10 mouse cellular contexts compared by ENCODE assay signal in genomic region chr7:101974505-101974904, GRCm38 (mm10). TPM values are rescaled to one million over a fixed set of nuclear protein-coding genes. Genes with fewer than 3 reads are reported as not detected.
A peak's percentile ranks its signal among the peaks of the same experiment; 100 is the strongest.
DNase-seq lines count a peak whose midpoint lies in the region; ATAC-seq lines count a peak whose summit lies in the region.
"Had no signal": no experiment of that assay in that cellular context is flagged by ENCODE, and none has a peak within 500 bp of the region (broad histone marks: within the 10 kb centered on the region; RNA-seq: fewer than 3 reads in every experiment).

No protein-coding gene starts in this region.

- ATAC-seq in kidney, embryonic 16.5 days (ENCODE audit: low FRiP score, low TSS enrichment) = no peak
- no peak for ATAC-seq in embryonic facial prominence, embryonic 13.5 days (ENCODE audit: insufficient number of reproducible peaks, insufficient read depth, low FRiP score, low TSS enrichment, low read depth)
- no peak for ATAC-seq in limb, embryonic 12.5 days (ENCODE audit: insufficient number of reproducible peaks, insufficient read depth, low FRiP score, low TSS enrichment, low read depth)
- ATAC-seq: Patski had no signal

- DNase-seq in kidney, adult 9 months = no peak
- DNase-seq in adipocyte (ENCODE audit: low spot score) = peak; percentile 40
- DNase-seq in ovary, postnatal 14 days (ENCODE audit: low spot score) = no peak
- DNase-seq in frontal cortex, postnatal 25 days (ENCODE audit: low spot score in 2 of 2) = no peak
- DNase-seq in thymus, postnatal 14 days = no peak

- H3K4me2 ChIP-seq in kidney, embryonic 16.5 days (replicated peaks; ENCODE audit: low read depth, low read length) = no peak overlapping the region
- peak overlapping the region; percentile 76 for H3K4me2 ChIP-seq in embryonic facial prominence, embryonic 13.5 days
- H3K4me2 ChIP-seq in limb, embryonic 12.5 days = 0 out of 2 replicates have a peak overlapping the region, but pooled peaks have one; percentile 6
- H3K4me2 ChIP-seq: hindbrain, embryonic 15.5 days had no signal

- no peak overlapping the region for H3K27ac ChIP-seq in kidney, embryonic 16.5 days (ENCODE audit: low read length)
- H3K27ac ChIP-seq in embryonic facial prominence, embryonic 13.5 days = peak overlapping the region; percentile 100
- peak overlapping the region; percentile 90 for H3K27ac ChIP-seq in limb, embryonic 12.5 days
- H3K27ac ChIP-seq: hindbrain, embryonic 15.5 days had no signal

- H3K4me1 ChIP-seq in kidney, embryonic 16.5 days (ENCODE audit: insufficient read depth, low read length) = peaks cover 34% of the 10 kb centered on the region
- H3K4me1 ChIP-seq in embryonic facial prominence, embryonic 13.5 days = peaks cover 42% of the 10 kb centered on the region
- peaks cover 40% of the 10 kb centered on the region for H3K4me1 ChIP-seq in limb, embryonic 12.5 days (replicated peaks)

- H3K9ac ChIP-seq in kidney, embryonic 16.5 days (replicated peaks; ENCODE audit: low read length) = 0 out of 2 replicates have a peak overlapping the region, but pooled peaks have one; percentile 20
- no peak overlapping the region for H3K9ac ChIP-seq in embryonic facial prominence, embryonic 13.5 days
- H3K9ac ChIP-seq in limb, embryonic 12.5 days (replicated peaks) = no peak overlapping the region
- H3K9ac ChIP-seq: hindbrain, embryonic 15.5 days had no signal

- H3K27me3 ChIP-seq in kidney, embryonic 16.5 days (ENCODE audit: insufficient read depth, low read length) = no peaks in the 10 kb centered on the region
- no peaks in the 10 kb centered on the region for H3K27me3 ChIP-seq in embryonic facial prominence, embryonic 13.5 days
- no peaks in the 10 kb centered on the region for H3K27me3 ChIP-seq in limb, embryonic 12.5 days
- H3K27me3 ChIP-seq: hindbrain, embryonic 15.5 days; Patski had no signal

- no peak overlapping the region for H3K4me3 ChIP-seq in kidney, embryonic 16.5 days (ENCODE audit: low read length)
- H3K4me3 ChIP-seq in embryonic facial prominence, embryonic 13.5 days = peak overlapping the region; percentile 9; the same call in 1 of the 2 replicates
- no peak overlapping the region for H3K4me3 ChIP-seq in limb, embryonic 12.5 days (replicated peaks)
- H3K4me3 ChIP-seq: hindbrain, embryonic 15.5 days had no signal

- H3K36me3 ChIP-seq in kidney, embryonic 16.5 days (ENCODE audit: insufficient read depth, low read length) = peaks cover 6% of the 10 kb centered on the region; the same call in 1 of the 2 replicates
- H3K36me3 ChIP-seq in embryonic facial prominence, embryonic 13.5 days = peaks cover 16% of the 10 kb centered on the region
- H3K36me3 ChIP-seq in limb, embryonic 12.5 days = peaks cover 24% of the 10 kb centered on the region
- H3K36me3 ChIP-seq: hindbrain, embryonic 15.5 days had no signal

- H3K9me3 ChIP-seq in kidney, embryonic 16.5 days (ENCODE audit: low read length) = no peaks in the 10 kb centered on the region
- H3K9me3 ChIP-seq in embryonic facial prominence, embryonic 13.5 days = no peaks in the 10 kb centered on the region
- H3K9me3 ChIP-seq in limb, embryonic 12.5 days = no peaks in the 10 kb centered on the region
- H3K9me3 ChIP-seq: hindbrain, embryonic 15.5 days had no signal

- 32% methylated on average over 2 of the region's 2 CpGs for WGBS in kidney, embryonic 16.5 days
- WGBS in embryonic facial prominence, embryonic 13.5 days = 12% methylated on average over 2 of the region's 2 CpGs
- 10% methylated on average over 2 of the region's 2 CpGs for WGBS in limb, embryonic 12.5 days

RNA-seq across cellular contexts. Expression of gene Numa1, which starts 40.6 kb away (rescaled TPM):
- polyA plus RNA-seq in kidney, embryonic 16.5 days (2015; fragmentation: Nextera tagmentation; extraction: Ambion mirVana) = 72.1 and 75.6 TPM in 2 replicates
- polyA plus RNA-seq in embryonic facial prominence, embryonic 13.5 days (2015; fragmentation: Nextera tagmentation; extraction: Ambion mirVana) = 90.9 and 92.0 TPM in 2 replicates
- polyA plus RNA-seq in limb, embryonic 12.5 days (2016; fragmentation: Nextera tagmentation; extraction: Ambion mirVana) = 134 and 138 TPM in 2 replicates

RNA-seq across cellular contexts. Expression of gene Lrrc51, which starts 40.8 kb away (rescaled TPM):
- 10.8 and 13.9 TPM in 2 replicates for polyA plus RNA-seq in kidney, embryonic 16.5 days (2015; fragmentation: Nextera tagmentation; extraction: Ambion mirVana)
- 7.3 and 8.3 TPM in 2 replicates for polyA plus RNA-seq in embryonic facial prominence, embryonic 13.5 days (2015; fragmentation: Nextera tagmentation; extraction: Ambion mirVana)
- polyA plus RNA-seq in limb, embryonic 12.5 days (2016; fragmentation: Nextera tagmentation; extraction: Ambion mirVana) = 8.7 and 8.8 TPM in 2 replicates

RNA-seq across cellular contexts. Expression of gene Il18bp, which starts 44.0 kb away (rescaled TPM):
- polyA plus RNA-seq in kidney, embryonic 16.5 days (2015; fragmentation: Nextera tagmentation; extraction: Ambion mirVana) = 3.0 and 3.3 TPM in 2 replicates
- 3.3 TPM in 2 replicates for polyA plus RNA-seq in embryonic facial prominence, embryonic 13.5 days (2015; fragmentation: Nextera tagmentation; extraction: Ambion mirVana)
- polyA plus RNA-seq in limb, embryonic 12.5 days (2016; fragmentation: Nextera tagmentation; extraction: Ambion mirVana) = 3.4 and 3.7 TPM in 2 replicates
